Mouse (Mus musculus) intestine, embryonic 14.5 days (tissue): ENCODE results near the gene Ms4a18. TPM values are rescaled to one million over a fixed set of nuclear protein-coding genes. Genes with fewer than 3 reads are reported as not detected.
"Not testable (repeated sequence)": the region's sequence is repeated elsewhere in the genome, so short reads cannot be mapped to it uniquely, and the experiment has no call there.

Experiments used
- ATAC-seq: fragments of 200-750 bp; cut with Nextera tagmentation; replicated peaks from 2 replicates; pipeline ENCODE4 v1.8.0; 2017; ENCODE audit warnings: low read depth, moderate number of reproducible peaks, moderate TSS enrichment, moderate library complexity; ENCODE audit not compliant: low FRiP score, low TSS enrichment
- DNase-seq: peaks from one replicate; pipeline ENCODE4 v3.0.0-alpha.2; 2018; ENCODE audit warnings: low spot score
- H3K27ac ChIP-seq: fragments of 300-500 bp; sonication (generic); 2 replicates; pipeline ENCODE4 v1.5.1; 2014; ENCODE audit warnings: low read depth, mild to moderate bottlenecking, control low read depth
- H3K27me3 ChIP-seq: fragments of 300-500 bp; sonication (generic); replicated peaks from 2 replicates; pipeline ENCODE4 v1.6.1; 2014; ENCODE audit warnings: low read length, control low read depth; ENCODE audit not compliant: control insufficient read depth, insufficient read depth
- H3K36me3 ChIP-seq: fragments of 300-500 bp; sonication (generic); 2 replicates; pipeline ENCODE4 v1.6.1; 2014; ENCODE audit warnings: low read length, control low read depth; ENCODE audit not compliant: control insufficient read depth, insufficient read depth
- H3K4me1 ChIP-seq: fragments of 300-500 bp; sonication (generic); replicated peaks from 2 replicates; pipeline ENCODE4 v1.6.1; 2014; ENCODE audit warnings: low read length, control low read depth, mixed read lengths; ENCODE audit not compliant: control insufficient read depth, insufficient read depth
- H3K4me2 ChIP-seq: fragments of 300-500 bp; sonication (generic); 2 replicates; pipeline ENCODE4 v1.6.1; 2014; ENCODE audit warnings: low read length
- H3K4me3 ChIP-seq: fragments of 300-500 bp; sonication (generic); 2 replicates; pipeline ENCODE4 v1.5.1; 2014; ENCODE audit warnings: low read depth, low read length, control low read depth, mixed read lengths
- H3K9ac ChIP-seq: fragments of 300-500 bp; sonication (generic); 2 replicates; pipeline ENCODE4 v1.6.1; 2014; ENCODE audit warnings: mild to moderate bottlenecking, low read length
- H3K9me3 ChIP-seq: fragments of 300-500 bp; sonication (generic); 2 replicates; pipeline ENCODE4 v1.6.1; 2016; ENCODE audit warnings: low read length, control low read depth; ENCODE audit not compliant: control insufficient read depth
- WGBS: fragments of 180-500 bp; shearing (Covaris S2); extraction: QIAGEN DNeasy Blood & Tissue Kit; methylation state at CpG from one replicate; pipeline ENCODE4 v1.1.7; 2014; 5-methylcytosine and 5-hydroxymethylcytosine counted together
- polyA plus RNA-seq: library from polyadenylated mRNA; unstranded; fragments of >200 nt; fragmentation: Nextera tagmentation; extraction: Ambion mirVana; gene quantifications from 2 replicates; pipeline ENCODE4 v1.2.1, GENCODE M21; 2014

Ms4a18 gene
- 15.4 and 20.8 TPM in 2 replicates for polyA plus RNA-seq

DNA sequence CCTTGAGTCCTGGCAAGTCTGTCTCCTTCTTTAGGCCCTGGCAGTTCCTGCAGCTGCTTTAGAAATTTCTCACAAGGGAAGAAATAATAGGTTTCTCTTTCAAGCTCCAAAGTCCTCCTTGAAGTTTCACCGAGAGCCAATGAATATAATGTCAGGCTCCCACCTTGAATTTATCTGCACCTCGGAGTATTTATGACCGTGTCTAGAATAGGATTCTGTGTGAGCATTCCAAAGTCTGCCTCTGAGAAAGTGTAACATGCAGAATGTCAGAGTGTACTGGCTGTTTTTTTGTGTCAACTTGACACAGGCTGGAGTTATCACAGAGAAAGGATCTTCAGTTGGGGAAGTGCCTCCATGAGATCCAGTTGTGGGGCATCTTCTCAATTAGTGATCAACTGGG is at the start of gene Ms4a18:
Gene Ms4a18 (minus strand): TSS at position 141 of the 400 bp plus-strand sequence.
- ATAC-seq (0 out of 2 replicates have a peak, but pooled peaks have one; percentile 65), DNase-seq (no peak)
- H3K4me3 ChIP-seq, result no peak within 1 kb of the TSS
- H3K27ac ChIP-seq, result peak within 1 kb of the TSS; percentile 0; the same call in 1 of the 2 replicates
- no peak within 1 kb of the TSS for H3K9ac ChIP-seq
- 0 out of 2 replicates have a peak within 1 kb of the TSS, but pooled peaks have one; percentile 11 for H3K4me2 ChIP-seq
- no peaks in the 10 kb centered on the region for H3K9me3 ChIP-seq
- H3K36me3 ChIP-seq, result no peaks in the 10 kb centered on the region
- WGBS, result 55% methylated on average over 3 of the region's 3 CpGs
- no peaks in the 10 kb centered on the region for H3K27me3 ChIP-seq
- no peaks in the 10 kb centered on the region for H3K4me1 ChIP-seq

DNA sequence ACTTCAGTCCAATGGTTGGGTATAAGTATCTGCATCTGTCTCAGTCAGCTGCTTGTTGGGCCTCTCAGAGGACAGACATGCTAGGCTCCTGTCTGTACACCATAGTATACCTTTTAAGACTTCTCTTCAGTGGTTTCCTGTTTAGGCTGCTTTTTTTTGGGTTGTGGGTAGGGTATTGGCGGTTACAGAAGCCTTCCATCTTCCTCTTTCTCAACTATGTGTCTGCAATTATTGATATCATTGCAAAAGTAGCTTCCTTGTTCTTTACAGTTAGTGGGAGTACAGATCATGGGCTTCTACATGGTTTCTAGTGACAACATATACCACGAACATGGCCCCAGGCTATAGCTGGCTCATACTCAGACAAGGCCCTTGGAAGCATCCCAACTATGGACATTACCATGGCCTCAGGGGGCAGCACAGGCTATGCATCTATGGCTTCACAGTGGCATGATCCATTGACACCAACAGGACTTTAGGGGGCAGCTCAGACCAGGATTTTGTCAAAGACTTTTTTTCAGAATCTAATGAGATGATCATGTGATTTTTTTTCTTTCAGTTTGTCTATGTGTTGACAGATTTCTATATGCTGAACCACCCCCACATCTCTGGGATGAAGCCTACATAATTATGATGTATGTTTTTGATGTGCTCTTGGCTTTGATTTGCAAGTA is 47.5 kb upstream of the Ms4a18 start:
- H3K27ac ChIP-seq, result no peak overlapping the region
- peaks cover 3% of the 10 kb centered on the region; the same call in 1 of the 2 replicates for H3K9me3 ChIP-seq
- no peak overlapping the region for H3K4me3 ChIP-seq
- no peaks in the 10 kb centered on the region for H3K36me3 ChIP-seq
- 90% methylated on average over 2 of the region's 2 CpGs for WGBS
- H3K4me2 ChIP-seq, result no peak overlapping the region
- H3K27me3 ChIP-seq, result no peaks in the 10 kb centered on the region
- ATAC-seq, result no peak
- no peak for DNase-seq
- no peak overlapping the region for H3K9ac ChIP-seq
- H3K4me1 ChIP-seq, result no peaks in the 10 kb centered on the region

DNA sequence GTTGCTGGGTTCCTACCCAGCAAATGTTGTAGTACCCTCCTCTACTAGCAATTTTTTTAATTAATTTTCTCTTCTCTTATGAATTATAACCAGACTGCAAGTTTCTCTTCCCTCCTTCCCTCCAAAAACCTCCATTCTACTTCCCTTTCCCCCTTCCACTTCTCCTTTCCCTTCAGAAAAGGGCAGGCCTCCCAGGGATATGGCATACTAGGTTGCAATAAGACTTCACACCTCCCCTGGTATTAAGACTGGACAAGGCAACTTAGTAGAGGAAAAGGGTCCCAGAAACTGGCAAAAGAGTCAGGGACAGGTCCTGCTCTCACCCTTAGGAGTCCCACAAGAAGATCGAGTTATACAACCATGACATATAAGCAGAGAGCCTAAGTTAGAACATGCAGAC is 43.1 kb upstream of the Ms4a18 start:
- no peak overlapping the region for H3K9ac ChIP-seq
- H3K4me3 ChIP-seq, result no peak overlapping the region
- 73% methylated on average over 1 of the region's 1 CpGs for WGBS
- H3K36me3 ChIP-seq, result no peaks in the 10 kb centered on the region
- H3K4me1 ChIP-seq, result no peaks in the 10 kb centered on the region
- no peaks in the 10 kb centered on the region for H3K27me3 ChIP-seq
- ATAC-seq, result no peak
- no peaks in the 10 kb centered on the region for H3K9me3 ChIP-seq
- DNase-seq, result no peak
- H3K4me2 ChIP-seq, result no peak overlapping the region
- H3K27ac ChIP-seq, result no peak overlapping the region

DNA sequence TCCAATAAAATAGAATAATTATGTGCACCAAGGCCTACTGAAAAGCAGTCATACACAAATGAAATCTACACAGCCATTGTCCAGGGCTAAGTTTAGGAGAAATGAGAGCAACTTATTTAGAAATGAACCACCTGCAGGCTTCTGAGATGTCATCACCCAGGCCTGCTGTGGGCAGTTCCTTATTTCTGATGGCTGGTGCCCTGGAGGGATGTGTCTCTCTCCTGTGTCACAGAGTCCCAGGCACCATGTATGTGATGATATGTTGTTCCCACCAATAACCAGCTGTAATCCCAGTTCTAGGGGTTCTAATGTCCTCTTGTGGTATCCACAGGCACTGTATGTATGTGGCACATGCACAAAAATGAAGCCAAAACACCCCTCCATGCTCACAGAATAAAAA is 42.1 kb upstream of the Ms4a18 start:
- no peak overlapping the region for H3K27ac ChIP-seq
- H3K9me3 ChIP-seq, result no peaks in the 10 kb centered on the region

DNA sequence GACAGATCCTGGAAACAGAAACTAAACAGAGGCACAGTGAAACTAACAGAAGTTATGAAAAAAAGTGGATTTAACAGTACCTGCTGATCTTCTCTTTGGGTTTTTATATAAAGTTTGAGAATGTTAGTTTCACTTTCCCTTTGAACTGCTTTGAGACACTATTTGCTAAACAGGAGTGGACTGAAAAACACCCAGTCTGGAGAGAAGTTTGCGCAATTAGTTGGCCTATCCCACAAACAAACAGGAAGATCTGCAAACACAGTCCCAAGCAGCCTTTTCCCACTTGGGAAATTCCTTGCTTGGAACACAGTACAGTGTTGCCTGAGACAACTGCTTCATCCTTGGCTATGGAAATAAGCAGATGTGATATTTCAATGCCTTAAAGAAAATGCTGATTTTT is 37.9 kb upstream of the Ms4a18 start:
- H3K27ac ChIP-seq, H3K4me3 ChIP-seq, H3K36me3 ChIP-seq, H3K4me2 ChIP-seq, H3K27me3 ChIP-seq, H3K9ac ChIP-seq, H3K4me1 ChIP-seq, DNase-seq, H3K9me3 ChIP-seq, ATAC-seq: not testable (repeated sequence)
- WGBS, result 88% methylated on average over 1 of the region's 1 CpGs

More for the DNA sequence above, 42.1 kb upstream of the Ms4a18 start:
- Histone ChIP-seq H3K27me3 (no peaks in the 10 kb centered on the region), H3K9ac (no peak overlapping the region), H3K36me3 (no peaks in the 10 kb centered on the region), H3K4me3 (no peak overlapping the region), H3K4me1 (no peaks in the 10 kb centered on the region), H3K4me2 (no peak overlapping the region)
- ATAC-seq (no peak), DNase-seq (no peak)

DNA sequence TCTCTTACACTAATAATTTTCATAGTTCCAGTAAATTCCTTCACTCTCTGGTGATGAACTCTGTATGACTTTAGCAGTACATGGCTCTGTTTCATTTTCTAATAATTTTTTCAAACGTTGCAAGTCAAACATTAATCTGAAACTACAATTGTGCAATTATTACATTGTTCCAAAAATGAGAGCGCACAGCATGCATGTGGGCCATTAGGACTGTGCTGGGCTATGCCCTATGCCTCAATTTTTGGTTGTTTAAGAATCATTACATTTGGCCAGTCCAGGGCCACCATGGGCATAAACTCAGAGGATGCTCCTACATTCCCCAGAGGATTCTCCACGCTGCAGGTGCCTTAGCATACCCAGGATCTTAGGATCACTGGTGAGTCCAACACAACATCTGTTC is 35.4 kb upstream of the Ms4a18 start:
- Histone ChIP-seq H3K4me2 (no peak overlapping the region), H3K4me3 (no peak overlapping the region), H3K9ac (no peak overlapping the region), H3K36me3 (no peaks in the 10 kb centered on the region), H3K4me1 (no peaks in the 10 kb centered on the region), H3K27ac (no peak overlapping the region), H3K9me3 (no peaks in the 10 kb centered on the region), H3K27me3 (no peaks in the 10 kb centered on the region)
- 67% methylated on average over 3 of the region's 3 CpGs for WGBS
- DNase-seq (no peak), ATAC-seq (no peak)

DNA sequence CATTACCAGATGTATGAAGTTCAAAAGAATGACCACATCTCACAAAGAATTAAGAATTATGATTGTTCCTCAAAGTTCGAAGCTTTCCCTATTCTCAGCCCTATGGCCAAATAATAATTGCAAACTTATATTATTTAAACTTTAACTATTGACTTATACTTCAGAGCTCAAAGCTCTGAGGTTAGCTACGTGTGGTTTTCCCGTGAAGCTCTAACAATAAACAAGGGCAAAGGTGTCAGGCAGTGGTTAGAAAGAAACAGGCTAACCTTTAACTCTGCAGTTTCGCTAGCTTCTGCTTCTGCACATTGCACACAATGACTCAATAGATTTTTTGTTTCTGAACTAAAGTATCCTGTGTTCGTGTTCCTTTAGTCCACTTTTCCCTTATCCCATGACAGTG is 35.0 kb upstream of the Ms4a18 start:
- no peak overlapping the region for H3K27ac ChIP-seq
- no peak overlapping the region for H3K4me3 ChIP-seq
- no peak overlapping the region for H3K4me2 ChIP-seq
- no peaks in the 10 kb centered on the region for H3K27me3 ChIP-seq
- H3K36me3 ChIP-seq, result no peaks in the 10 kb centered on the region
- no peak for DNase-seq
- no peaks in the 10 kb centered on the region for H3K4me1 ChIP-seq
- no peaks in the 10 kb centered on the region for H3K9me3 ChIP-seq
- WGBS, result 58% methylated on average over 5 of the region's 5 CpGs
- no peak overlapping the region for H3K9ac ChIP-seq
- no peak for ATAC-seq

DNA sequence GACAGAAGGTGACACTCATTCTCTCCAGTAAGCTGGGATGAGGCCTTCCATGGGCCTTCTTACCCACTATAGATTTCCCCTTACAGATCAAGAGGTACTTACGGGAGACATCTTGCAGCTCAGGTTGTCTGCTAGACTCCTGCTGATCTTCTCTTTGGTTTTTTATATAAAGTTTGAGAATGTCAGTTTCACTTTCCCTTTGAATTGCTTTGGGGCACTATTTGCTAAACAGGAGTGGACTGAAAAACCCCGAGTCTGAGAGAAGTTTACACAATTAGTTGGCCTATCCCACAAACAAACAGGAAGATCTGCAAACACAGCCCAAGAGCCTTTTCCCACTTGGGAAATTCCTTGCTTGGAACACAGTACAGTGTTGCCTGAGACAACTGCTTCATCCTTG is 32.5 kb upstream of the Ms4a18 start:
- Histone ChIP-seq H3K9me3 (no peaks in the 10 kb centered on the region), H3K27ac (no peak overlapping the region), H3K27me3 (no peaks in the 10 kb centered on the region), H3K4me2 (no peak overlapping the region), H3K36me3 (no peaks in the 10 kb centered on the region), H3K4me3 (no peak overlapping the region), H3K4me1 (no peaks in the 10 kb centered on the region), H3K9ac (no peak overlapping the region)
- no peak for ATAC-seq
- no peak for DNase-seq
- WGBS, result 56% methylated on average over 2 of the region's 2 CpGs

DNA sequence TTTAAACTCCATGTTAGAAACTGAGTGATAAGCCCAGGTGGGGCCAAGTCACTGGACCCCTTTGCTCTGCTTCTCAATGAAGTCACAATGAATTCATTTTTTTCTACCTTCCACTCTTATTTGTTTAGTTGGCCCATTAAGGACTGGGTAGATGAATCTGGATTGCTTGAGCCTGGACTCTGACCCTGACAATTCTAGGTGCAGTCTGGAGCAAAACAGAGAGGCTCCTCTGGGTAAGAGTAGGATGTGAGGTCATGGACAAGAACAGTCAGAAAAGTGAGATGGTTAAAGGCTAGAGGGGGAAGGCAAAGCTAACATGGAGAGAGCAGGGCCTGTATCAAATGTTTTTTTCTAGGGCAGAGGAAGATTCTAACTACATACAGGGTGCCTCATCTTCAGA is 31.6 kb upstream of the Ms4a18 start:
- Histone ChIP-seq H3K4me1 (no peaks in the 10 kb centered on the region), H3K9ac (no peak overlapping the region), H3K4me3 (no peak overlapping the region), H3K4me2 (no peak overlapping the region), H3K9me3 (no peaks in the 10 kb centered on the region), H3K36me3 (no peaks in the 10 kb centered on the region), H3K27me3 (no peaks in the 10 kb centered on the region), H3K27ac (no peak overlapping the region)
- ATAC-seq (no peak), DNase-seq (no peak)
